In the genomic region with DNA sequence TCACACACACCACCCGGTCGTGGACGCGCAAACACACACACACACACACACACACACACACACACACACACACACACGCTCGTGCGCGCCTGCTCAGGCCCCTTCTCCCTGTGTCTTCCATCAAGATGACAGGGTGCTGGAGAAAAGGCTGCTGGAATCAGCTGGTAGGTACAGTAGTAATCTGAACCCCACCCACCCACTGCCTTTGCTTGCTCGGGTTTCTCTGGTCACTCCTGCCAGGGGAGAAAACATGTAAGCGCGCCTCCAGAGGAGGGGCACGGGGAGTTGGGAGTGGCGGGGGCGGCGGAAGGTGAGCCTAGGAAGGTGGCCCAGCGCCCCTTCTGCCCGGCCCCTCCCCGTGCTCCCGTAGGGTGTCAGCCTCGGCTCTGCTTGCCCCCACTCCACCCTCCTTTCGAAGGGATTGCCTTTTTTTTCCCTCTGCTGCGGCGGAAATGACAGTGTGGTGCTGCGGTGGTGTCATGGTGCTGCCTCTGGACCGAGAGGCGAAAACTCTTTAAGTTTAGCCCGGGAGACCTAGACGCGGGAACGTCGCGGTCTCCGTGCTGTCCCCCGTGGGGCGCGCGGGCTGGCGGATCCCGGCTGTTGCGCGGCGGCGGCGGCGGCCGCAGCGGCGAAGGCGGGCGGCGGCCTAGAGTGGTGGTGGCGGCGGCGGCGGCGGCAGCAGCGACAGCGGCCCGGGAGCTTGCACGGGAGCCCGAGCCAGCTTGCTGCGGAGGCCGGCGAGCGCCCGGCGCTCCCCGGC, we compare ENCODE assay signal across 8 mouse cellular contexts. TPM values are rescaled to one million over a fixed set of nuclear protein-coding genes. Genes with fewer than 3 reads are reported as not detected.
A peak's percentile ranks its signal among the peaks of the same experiment; 100 is the strongest.
DNase-seq lines count a peak whose midpoint lies in the region; ATAC-seq lines count a peak whose summit lies in the region.

A gene (plus strand): TSS at position 121 of the 763 bp plus-strand sequence.

- ATAC-seq in inflammation-experienced regulatory T-cells, adult 6 months, result peak; percentile 49
- ATAC-seq in megakaryocyte progenitor cell, adult 5-6 weeks (replicated peaks; ENCODE audit: poor library complexity), result peak; percentile 50

- DNase-seq in left cerebral cortex, adult 18-20 months (ENCODE audit: low spot score in 2 of 2), result peak; percentile 11 to 34
- DNase-seq in left cerebral cortex, adult 11 months (ENCODE audit: low spot score), result no peak
- peak; percentile 21 for DNase-seq in embryo, embryonic 10 days (ENCODE audit: low spot score)
- no peak for DNase-seq in gonadal fat pad, adult 2 months (ENCODE audit: low read depth)
- DNase-seq in left cerebral cortex, postnatal 14 days (ENCODE audit: low spot score in 2 of 2), result peak; percentile 6 to 16
- DNase-seq in right cerebral cortex, postnatal 36 days (ENCODE audit: low spot score in 2 of 2), result peak; percentile 6 to 16

- intact Hi-C loops in left cerebral cortex, postnatal 14 days (cut with DNase I), result no loop called here

RNA-seq across cellular contexts. Expression of the gene that starts here (rescaled TPM):
- total RNA-seq in left cerebral cortex, adult 18-20 months (2021), result 10 to 100 TPM; 29.4 to 29.8 TPM
- 13.6 and 14.0 TPM in 2 replicates for polyA plus RNA-seq in gonadal fat pad, adult 2 months (2012; rRNA removed)
- polyA plus RNA-seq in inflammation-experienced regulatory T-cells, adult 6 months (2017; shearing (Covaris generic)), result 1 to 10 TPM in 2 of 3 experiments, under 1 TPM in 1; 0.62 to 3.0 (median 1.4) TPM
- 10 to 100 TPM; 25.0 to 27.0 TPM for total RNA-seq in left cerebral cortex, postnatal 14 days (2021)
- total RNA-seq in megakaryocyte progenitor cell, adult 5-6 weeks (2015), result 0.15 and 0.30 TPM in 2 replicates
- 0.62 TPM in 1 of 2 replicates, not detected in the other for total RNA-seq in megakaryocyte progenitor cell, adult 5-6 weeks (2017)

Comparison
In these comparisons a context has a peak if more than half of its experiments do, and no peak if none do; other contexts are left out.
1. RNA of the gene that starts here (total RNA-seq): 29.4 to 29.8 TPM in left cerebral cortex, adult 18-20 months and 25.0 to 27.0 TPM in left cerebral cortex, postnatal 14 days; 0.15 to 0.62 TPM in megakaryocyte progenitor cell, adult 5-6 weeks; every median in the first group is over 10 times any median in the second.
2. DNase-seq: peak in left cerebral cortex, adult 18-20 months (2 of 2), embryo, embryonic 10 days (single experiment), left cerebral cortex, postnatal 14 days (2 of 2) and right cerebral cortex, postnatal 36 days (2 of 2); none in left cerebral cortex, adult 11 months (single experiment) and gonadal fat pad, adult 2 months (single experiment).
3. Peak in ATAC-seq in megakaryocyte progenitor cell, adult 5-6 weeks; RNA of the gene not detected or under 1 TPM.